Mouse (Mus musculus): ENCODE data around the gene Cdc42bpa. TPM values are rescaled to one million over a fixed set of nuclear protein-coding genes. Genes with fewer than 3 reads are reported as not detected.
A peak's percentile ranks its signal among the peaks of the same experiment; 100 is the strongest.

The Cdc42bpa gene
- polyA plus RNA-seq, 1 experiment from 2014 or later: 31.4 TPM

DNA sequence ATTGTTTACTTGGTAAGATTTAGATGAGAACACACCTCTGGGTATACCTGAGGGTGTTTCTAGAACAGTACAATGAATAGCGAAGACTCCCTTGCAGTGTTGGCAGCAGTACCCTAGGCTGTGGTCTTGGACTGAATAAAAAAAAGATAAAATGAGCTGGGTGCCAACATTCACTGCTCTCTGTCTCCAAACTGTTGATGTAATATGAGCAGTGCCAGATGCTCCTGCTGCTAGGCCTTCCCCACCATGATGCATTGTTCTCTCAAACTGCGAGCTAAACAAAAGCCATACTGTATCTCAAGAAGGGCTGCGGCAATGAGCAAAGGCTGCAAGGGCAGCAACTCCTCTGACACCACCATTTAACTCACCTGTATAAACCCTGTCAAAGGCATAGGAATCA lies 29.0 kb upstream of the Cdc42bpa start:
- no peak overlapping the region for H3K4me2 ChIP-seq (ENCODE audit: low read length)
- 53% methylated on average over 3 of the region's 3 CpGs for WGBS
- H3K27ac ChIP-seq (ENCODE audit: low read length): no peak overlapping the region
- ATAC-seq: no peak
- no peak overlapping the region for H3K4me3 ChIP-seq (replicated peaks; ENCODE audit: low read length)
- no peak overlapping the region for H3K9ac ChIP-seq (replicated peaks; ENCODE audit: low read depth, low read length)
- H3K4me1 ChIP-seq (replicated peaks; ENCODE audit: control insufficient read depth, insufficient read depth, low read length): no peaks in the 10 kb centered on the region
- H3K27me3 ChIP-seq (replicated peaks; ENCODE audit: control insufficient read depth, insufficient read depth, low read length): no peaks in the 10 kb centered on the region
- no peaks in the 10 kb centered on the region for H3K9me3 ChIP-seq (ENCODE audit: control insufficient read depth, low read length)
- H3K36me3 ChIP-seq (ENCODE audit: control insufficient read depth, insufficient read depth): no peaks in the 10 kb centered on the region

DNA sequence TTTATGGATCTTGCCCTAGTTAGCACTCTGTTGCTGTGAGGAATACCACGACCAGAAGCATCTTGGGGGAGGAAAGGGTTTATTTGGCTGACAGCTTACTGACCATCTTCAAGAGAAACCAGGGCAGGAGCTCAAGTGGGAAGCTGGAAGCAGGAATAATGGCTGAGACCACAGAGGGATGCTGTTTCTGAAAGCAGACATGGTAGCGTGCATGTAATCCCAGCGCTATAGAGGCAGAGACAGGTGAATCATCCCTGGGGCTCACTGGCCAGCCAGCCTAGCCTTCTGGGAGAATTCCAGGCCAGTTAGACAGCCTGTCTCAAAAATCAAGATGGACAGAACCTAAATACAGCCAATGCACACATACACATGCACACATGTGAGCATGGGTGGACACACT lies 26.2 kb upstream of the Cdc42bpa start:
- no peak for ATAC-seq
- no peak overlapping the region for H3K9ac ChIP-seq (replicated peaks; ENCODE audit: low read depth, low read length)
- H3K27ac ChIP-seq (ENCODE audit: low read length): no peak overlapping the region
- no peak overlapping the region for H3K4me2 ChIP-seq (ENCODE audit: low read length)
- H3K4me3 ChIP-seq (replicated peaks; ENCODE audit: low read length): no peak overlapping the region
- H3K4me1 ChIP-seq (replicated peaks; ENCODE audit: control insufficient read depth, insufficient read depth, low read length): no peaks in the 10 kb centered on the region
- H3K9me3 ChIP-seq (ENCODE audit: control insufficient read depth, low read length): no peaks in the 10 kb centered on the region
- H3K27me3 ChIP-seq (replicated peaks; ENCODE audit: control insufficient read depth, insufficient read depth, low read length): no peaks in the 10 kb centered on the region
- H3K36me3 ChIP-seq (ENCODE audit: control insufficient read depth, insufficient read depth): no peaks in the 10 kb centered on the region
- WGBS: 82% methylated on average over 3 of the region's 3 CpGs

DNA sequence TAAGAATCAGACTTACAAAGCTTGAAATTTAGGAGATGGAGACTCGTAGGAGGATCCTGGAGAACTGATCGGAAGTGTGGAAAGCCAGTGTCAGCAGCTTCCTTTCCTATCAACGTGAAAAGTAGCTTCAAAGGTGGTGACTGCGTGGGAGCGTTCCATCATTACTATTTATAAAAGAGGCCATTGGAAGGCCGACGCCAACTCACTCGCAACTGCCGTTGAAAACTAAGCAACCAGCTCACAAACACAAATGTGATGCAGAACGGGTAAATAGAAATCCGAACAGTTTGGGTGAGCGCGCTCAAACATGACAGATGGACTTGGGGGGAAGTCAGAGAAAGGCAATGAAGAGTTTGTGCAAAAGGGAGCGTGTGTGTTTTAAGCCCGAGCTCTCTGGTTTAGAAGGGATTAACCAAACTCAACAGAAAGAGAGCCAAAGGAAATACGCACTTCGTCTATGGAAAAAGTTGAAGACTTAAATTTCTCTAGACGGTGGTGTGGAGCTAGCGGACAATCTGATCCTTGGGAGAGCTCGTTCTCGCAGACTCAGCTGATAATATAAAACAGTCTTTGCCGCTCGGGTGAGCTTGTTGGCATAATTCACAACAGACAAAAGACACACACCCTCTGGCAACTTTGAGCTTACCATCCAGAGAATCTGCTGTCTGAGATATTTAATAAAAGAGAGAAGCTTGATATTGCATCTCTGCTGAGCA lies 20.0 kb upstream of the Cdc42bpa start:
- Histone ChIP-seq H3K36me3 (ENCODE audit: control insufficient read depth, insufficient read depth) (no peaks in the 10 kb centered on the region), H3K4me2 (ENCODE audit: low read length) (no peak overlapping the region), H3K9me3 (ENCODE audit: control insufficient read depth, low read length) (no peaks in the 10 kb centered on the region), H3K27ac (ENCODE audit: low read length) (no peak overlapping the region), H3K27me3 (replicated peaks; ENCODE audit: control insufficient read depth, insufficient read depth, low read length) (no peaks in the 10 kb centered on the region), H3K4me1 (replicated peaks; ENCODE audit: control insufficient read depth, insufficient read depth, low read length) (0 out of 2 replicates have a peak, but pooled peaks cover 3% of the 10 kb centered on the region), H3K9ac (replicated peaks; ENCODE audit: low read depth, low read length) (no peak overlapping the region), H3K4me3 (replicated peaks; ENCODE audit: low read length) (no peak overlapping the region)
- ATAC-seq: no peak
- WGBS: 61% methylated on average over 23 of the region's 23 CpGs

DNA sequence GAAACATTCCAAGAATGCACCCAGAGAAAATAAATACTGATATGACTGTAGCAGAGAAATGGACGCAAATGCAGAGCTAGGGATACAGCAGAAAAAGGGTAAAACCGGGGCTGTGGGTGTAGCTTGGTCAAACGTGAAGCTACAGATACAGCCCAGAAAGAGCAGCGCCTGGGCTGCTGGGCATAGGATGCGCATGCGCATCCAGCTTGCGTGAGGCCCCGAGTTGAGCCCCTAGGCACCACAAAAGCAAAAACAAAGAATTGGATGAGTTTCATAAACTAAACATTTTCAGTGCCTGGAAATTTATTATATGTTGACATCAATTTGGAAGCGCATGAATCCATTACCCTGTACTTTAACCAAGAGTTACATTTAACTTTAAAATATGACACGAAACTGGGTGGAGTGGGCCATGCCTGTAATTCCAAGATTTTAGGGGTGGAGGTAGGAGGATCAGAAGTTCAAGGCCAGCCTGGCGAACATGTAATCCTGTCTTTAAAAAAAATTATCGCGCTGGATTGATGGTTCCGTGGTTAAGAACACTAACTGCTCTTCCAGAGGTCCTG lies 19.4 kb upstream of the Cdc42bpa start:
- Histone ChIP-seq H3K4me3 (replicated peaks; ENCODE audit: low read length) (no peak overlapping the region), H3K27ac (ENCODE audit: low read length) (no peak overlapping the region), H3K27me3 (replicated peaks; ENCODE audit: control insufficient read depth, insufficient read depth, low read length) (no peaks in the 10 kb centered on the region), H3K36me3 (ENCODE audit: control insufficient read depth, insufficient read depth) (no peaks in the 10 kb centered on the region), H3K4me2 (ENCODE audit: low read length) (no peak overlapping the region), H3K4me1 (replicated peaks; ENCODE audit: control insufficient read depth, insufficient read depth, low read length) (0 out of 2 replicates have a peak, but pooled peaks cover 3% of the 10 kb centered on the region), H3K9ac (replicated peaks; ENCODE audit: low read depth, low read length) (no peak overlapping the region), H3K9me3 (ENCODE audit: control insufficient read depth, low read length) (no peaks in the 10 kb centered on the region)
- no peak for ATAC-seq
- 89% methylated on average over 14 of the region's 14 CpGs for WGBS

DNA sequence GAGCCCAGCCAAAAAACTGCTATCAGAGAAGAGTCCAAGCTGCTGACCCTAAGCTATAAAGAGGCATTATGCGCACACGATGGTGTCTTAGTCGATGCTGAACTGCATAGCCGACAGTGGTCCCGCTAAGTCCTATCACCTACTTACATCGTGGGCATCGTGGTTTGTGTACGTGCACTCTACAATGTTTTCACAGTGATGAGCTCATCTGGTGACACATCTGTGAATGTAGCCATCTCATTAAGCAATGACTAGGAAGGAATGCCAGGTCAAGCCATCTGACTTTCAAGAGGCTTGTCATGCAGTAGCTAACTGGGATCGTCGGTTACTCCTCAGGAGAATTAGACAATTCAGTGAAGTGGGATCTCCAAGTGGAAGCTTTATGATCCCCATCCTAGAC lies 15.3 kb upstream of the Cdc42bpa start:
- Histone ChIP-seq H3K4me2 (ENCODE audit: low read length) (no peak overlapping the region), H3K4me3 (replicated peaks; ENCODE audit: low read length) (no peak overlapping the region), H3K27me3 (replicated peaks; ENCODE audit: control insufficient read depth, insufficient read depth, low read length) (no peaks in the 10 kb centered on the region), H3K9me3 (ENCODE audit: control insufficient read depth, low read length) (no peaks in the 10 kb centered on the region), H3K27ac (ENCODE audit: low read length) (no peak overlapping the region), H3K4me1 (replicated peaks; ENCODE audit: control insufficient read depth, insufficient read depth, low read length) (0 out of 2 replicates have a peak, but pooled peaks cover 3% of the 10 kb centered on the region), H3K9ac (replicated peaks; ENCODE audit: low read depth, low read length) (no peak overlapping the region), H3K36me3 (ENCODE audit: control insufficient read depth, insufficient read depth) (no peaks in the 10 kb centered on the region)
- WGBS: 95% methylated on average over 10 of the region's 10 CpGs
- no peak for ATAC-seq

DNA sequence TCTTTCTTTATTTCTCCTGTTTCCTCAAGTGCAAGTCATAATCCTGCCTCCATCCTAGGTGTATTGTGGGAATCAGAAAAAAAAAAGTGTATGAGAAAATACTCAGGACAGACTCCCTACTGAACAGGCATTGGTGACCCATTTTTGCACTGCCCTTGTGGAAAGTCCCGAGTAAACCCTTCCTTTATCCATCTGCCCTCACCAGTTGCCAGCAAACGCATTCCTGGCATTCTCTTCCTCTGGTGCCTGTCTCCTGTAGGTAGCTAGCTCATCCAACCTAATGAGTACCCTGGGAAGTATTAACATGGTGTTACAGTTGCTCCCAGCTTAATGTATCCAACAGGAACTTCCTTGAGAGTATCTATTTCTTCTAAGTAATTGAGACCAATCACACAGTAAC lies 13.7 kb upstream of the Cdc42bpa start:
- H3K36me3 ChIP-seq (ENCODE audit: control insufficient read depth, insufficient read depth): no peaks in the 10 kb centered on the region
- WGBS: 50% methylated on average over 2 of the region's 2 CpGs
- no peak for ATAC-seq
- H3K9ac ChIP-seq (replicated peaks; ENCODE audit: low read depth, low read length): no peak overlapping the region
- H3K4me2 ChIP-seq (ENCODE audit: low read length): no peak overlapping the region
- H3K4me3 ChIP-seq (replicated peaks; ENCODE audit: low read length): no peak overlapping the region
- H3K9me3 ChIP-seq (ENCODE audit: control insufficient read depth, low read length): no peaks in the 10 kb centered on the region
- no peaks in the 10 kb centered on the region for H3K27me3 ChIP-seq (replicated peaks; ENCODE audit: control insufficient read depth, insufficient read depth, low read length)
- H3K27ac ChIP-seq (ENCODE audit: low read length): no peak overlapping the region
- peaks cover 3% of the 10 kb centered on the region; the same call in 1 of the 2 replicates for H3K4me1 ChIP-seq (replicated peaks; ENCODE audit: control insufficient read depth, insufficient read depth, low read length)

DNA sequence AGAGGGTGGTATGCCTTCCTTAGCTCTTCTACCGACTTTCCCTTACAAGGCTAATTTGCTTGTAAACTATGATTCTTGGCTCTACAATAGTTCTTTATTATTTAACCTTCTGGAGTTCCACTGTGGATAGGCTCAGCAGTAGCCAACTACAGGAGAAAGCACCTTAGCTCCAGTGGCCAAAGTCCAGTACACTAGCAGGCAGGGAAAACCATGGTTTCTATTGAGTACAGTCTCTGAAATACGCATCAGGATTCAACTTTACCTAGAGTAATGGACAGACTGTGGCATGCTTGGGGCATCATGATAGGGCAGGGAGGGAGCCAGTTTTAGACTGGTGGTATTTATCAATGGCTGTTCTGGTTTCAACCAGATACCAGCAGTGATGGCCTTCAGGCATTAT lies 12.6 kb upstream of the Cdc42bpa start:
- ATAC-seq: no peak
- Histone ChIP-seq H3K4me2 (ENCODE audit: low read length) (no peak overlapping the region), H3K27me3 (replicated peaks; ENCODE audit: control insufficient read depth, insufficient read depth, low read length) (no peaks in the 10 kb centered on the region), H3K27ac (ENCODE audit: low read length) (no peak overlapping the region), H3K4me3 (replicated peaks; ENCODE audit: low read length) (no peak overlapping the region), H3K9ac (replicated peaks; ENCODE audit: low read depth, low read length) (no peak overlapping the region), H3K36me3 (ENCODE audit: control insufficient read depth, insufficient read depth) (no peaks in the 10 kb centered on the region), H3K4me1 (replicated peaks; ENCODE audit: control insufficient read depth, insufficient read depth, low read length) (peaks cover 4% of the 10 kb centered on the region; the same call in 1 of the 2 replicates), H3K9me3 (ENCODE audit: control insufficient read depth, low read length) (no peaks in the 10 kb centered on the region)
- WGBS: 85% methylated on average over 2 of the region's 2 CpGs

DNA sequence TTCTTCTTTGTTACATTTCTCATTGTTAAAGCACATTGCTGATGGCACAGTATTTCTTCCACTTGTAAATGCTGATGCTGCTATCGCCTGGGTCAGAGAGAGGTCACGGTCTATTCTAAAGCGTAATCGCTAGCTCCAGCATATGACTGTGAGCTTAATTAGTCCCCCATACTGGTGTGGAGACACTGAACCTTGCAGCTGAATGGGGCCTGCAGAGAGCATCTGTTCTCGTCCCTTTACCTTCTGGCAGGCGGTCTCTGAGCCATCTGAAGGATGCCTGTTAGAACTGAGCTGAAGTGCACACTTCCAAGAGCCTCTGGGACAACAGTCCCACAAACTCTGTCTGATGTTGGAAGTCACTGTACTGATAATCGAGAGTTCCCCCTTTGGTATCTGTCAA lies 8.7 kb upstream of the Cdc42bpa start:
- ATAC-seq: 0 out of 2 replicates have a peak, but pooled peaks have one; percentile 43
- H3K4me3 ChIP-seq (replicated peaks; ENCODE audit: low read length): no peak overlapping the region
- 27% methylated on average over 7 of the region's 7 CpGs for WGBS
- peak overlapping the region; percentile 14; the same call in 1 of the 2 replicates for H3K4me2 ChIP-seq (ENCODE audit: low read length)
- H3K4me1 ChIP-seq (replicated peaks; ENCODE audit: control insufficient read depth, insufficient read depth, low read length): peaks cover 4% of the 10 kb centered on the region; the same call in 1 of the 2 replicates
- H3K27me3 ChIP-seq (replicated peaks; ENCODE audit: control insufficient read depth, insufficient read depth, low read length): no peaks in the 10 kb centered on the region
- no peaks in the 10 kb centered on the region for H3K9me3 ChIP-seq (ENCODE audit: control insufficient read depth, low read length)
- H3K36me3 ChIP-seq (ENCODE audit: control insufficient read depth, insufficient read depth): no peaks in the 10 kb centered on the region
- peak overlapping the region; percentile 43; the same call in 1 of the 2 replicates for H3K27ac ChIP-seq (ENCODE audit: low read length)
- H3K9ac ChIP-seq (replicated peaks; ENCODE audit: low read depth, low read length): no peak overlapping the region

DNA sequence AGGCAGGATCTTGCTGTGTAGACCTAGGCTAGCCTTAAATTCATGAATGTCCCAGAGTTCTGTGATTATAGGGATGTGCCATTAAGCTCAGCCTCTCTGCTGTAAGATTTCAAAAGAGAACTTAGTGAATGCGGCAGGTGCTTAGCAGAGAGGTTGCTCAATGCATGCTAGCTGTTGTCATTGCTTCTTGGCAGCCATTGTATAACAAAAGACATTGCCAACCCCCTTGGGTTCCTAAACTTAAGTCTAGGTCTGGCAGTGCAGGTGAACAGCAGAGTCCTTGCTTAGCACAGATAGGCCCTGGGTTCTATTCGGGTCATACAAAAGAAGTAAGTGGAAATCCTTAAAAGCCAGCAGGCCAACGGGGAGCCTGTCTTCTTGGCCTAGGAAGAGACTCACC lies 7.0 kb upstream of the Cdc42bpa start:
- no peaks in the 10 kb centered on the region for H3K36me3 ChIP-seq (ENCODE audit: control insufficient read depth, insufficient read depth)

More for the DNA sequence above, 7.0 kb upstream of the Cdc42bpa start:
- no peak for ATAC-seq
- no peaks in the 10 kb centered on the region for H3K27me3 ChIP-seq (replicated peaks; ENCODE audit: control insufficient read depth, insufficient read depth, low read length)
- 74% methylated on average over 3 of the region's 3 CpGs for whole genome bisulfite sequencing
- H3K9ac ChIP-seq (replicated peaks; ENCODE audit: low read depth, low read length): no peak overlapping the region
- H3K4me1 ChIP-seq (replicated peaks; ENCODE audit: control insufficient read depth, insufficient read depth, low read length): peaks cover 10% of the 10 kb centered on the region
- H3K9me3 ChIP-seq (ENCODE audit: control insufficient read depth, low read length): no peaks in the 10 kb centered on the region
- no peak overlapping the region for H3K4me2 ChIP-seq (ENCODE audit: low read length)
- H3K4me3 ChIP-seq (replicated peaks; ENCODE audit: low read length): no peak overlapping the region
- no peak overlapping the region for H3K27ac ChIP-seq (ENCODE audit: low read length)
